Mouse (Mus musculus): ENCODE results near the gene Il22ra1.

- no peak for TF ChIP-seq CTCF (IDR thresholded peaks at IDR 0.05)
- no peak for TF ChIP-seq EP300 (IDR thresholded peaks at IDR 0.05)
These were observed 13.2 kb upstream of the Il22ra1 start for GRCm38 (mm10) chr4:135714776-135715175.

Measured in lung, postnatal 0 days (tissue).